Mouse (Mus musculus): ENCODE measurements around the gene Sfr1.

- TF ChIP-seq POLR2A (IDR thresholded peaks at IDR 0.05; ENCODE audit: borderline replicate concordance, insufficient read depth, low read length) (no peak), CTCF (IDR thresholded peaks at IDR 0.05; ENCODE audit: borderline replicate concordance, insufficient read depth, low read depth, low read length) (no peak)
Measured at GRCm38 (mm10) chr19:47747072-47747471, 15.6 kb downstream of the Sfr1 start.

Data from cerebellum, adult 2 months (tissue).